Mouse (Mus musculus) bone marrow, adult 2 months (tissue): ENCODE data around the gene Ncl.

Experiments used
- CTCF ChIP-seq: fragments of 200-500 bp; IDR thresholded peaks from 2 replicates; pipeline ENCODE4 v1.5.1; 2011; ENCODE audit warnings: low read length, control low read depth; ENCODE audit not compliant: control insufficient read depth, insufficient read depth
- POLR2A ChIP-seq: fragments of 200-500 bp; IDR thresholded peaks from 2 replicates; pipeline ENCODE4 v1.6.1; 2011; ENCODE audit warnings: low read depth, mild to moderate bottlenecking, control low read depth, low read length, borderline replicate concordance; ENCODE audit not compliant: control insufficient read depth

DNA sequence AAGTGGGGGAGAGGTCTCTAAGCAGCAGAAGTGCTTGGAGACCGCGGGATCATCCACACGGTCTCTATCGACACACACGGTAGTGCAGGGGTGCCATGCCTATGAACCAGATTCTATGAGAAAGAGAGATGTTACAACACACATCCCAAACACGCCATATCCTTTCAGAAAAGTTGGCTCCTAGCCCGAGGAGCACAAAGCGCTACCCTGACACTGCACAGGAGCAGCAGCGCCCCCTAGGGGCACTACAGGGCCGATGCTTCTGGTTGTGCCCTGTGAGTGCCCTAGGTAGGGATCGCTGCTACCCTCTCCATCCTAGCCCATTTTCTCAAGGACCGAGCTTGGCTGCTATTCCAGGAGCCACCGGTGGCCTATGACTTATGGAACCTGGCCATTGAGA, 21.8 kb upstream of the Ncl start:
- peak; percentile 93 for TF ChIP-seq CTCF
- no peak for TF ChIP-seq POLR2A
